Mouse (Mus musculus) midbrain, embryonic 11.5 days (tissue): Measurements from ENCODE around the gene Kremen1. TPM values are rescaled to one million over a fixed set of nuclear protein-coding genes. Genes with fewer than 3 reads are reported as not detected.

Experiments used
- ATAC-seq: fragments of 200-750 bp; cut with Nextera tagmentation; 2 replicates; pipeline ENCODE4 v1.8.0; 2017; ENCODE audit warnings: moderate TSS enrichment, moderate library complexity; ENCODE audit not compliant: low FRiP score
- DNase-seq: peaks from one replicate; pipeline ENCODE4 v3.0.0; 2015; ENCODE audit warnings: low spot score; ENCODE audit errors: missing footprints
- H3K27ac ChIP-seq: fragments of 300-500 bp; sonication (generic); 2 replicates; pipeline ENCODE4 v1.5.1; 2014; ENCODE audit warnings: low read depth, low read length
- H3K27me3 ChIP-seq: fragments of 300-500 bp; sonication (generic); 2 replicates; pipeline ENCODE4 v1.6.1; 2014; ENCODE audit warnings: mild to moderate bottlenecking, low read length, moderate library complexity, mixed read lengths; ENCODE audit not compliant: control insufficient read depth, insufficient read depth
- H3K36me3 ChIP-seq: fragments of 300-500 bp; sonication (generic); 2 replicates; pipeline ENCODE4 v1.6.1; 2014; ENCODE audit warnings: mild to moderate bottlenecking, low read length, moderate library complexity, mixed read lengths; ENCODE audit not compliant: control insufficient read depth, insufficient read depth
- H3K4me1 ChIP-seq: fragments of 300-500 bp; sonication (generic); 2 replicates; pipeline ENCODE4 v1.6.1; 2014; ENCODE audit warnings: low read length; ENCODE audit not compliant: control insufficient read depth, insufficient read depth
- H3K4me2 ChIP-seq: fragments of 300-500 bp; sonication (generic); 2 replicates; pipeline ENCODE4 v1.6.1; 2014; ENCODE audit warnings: mild to moderate bottlenecking, moderate library complexity
- H3K4me3 ChIP-seq: fragments of 300-500 bp; sonication (generic); 2 replicates; pipeline ENCODE4 v1.5.1; 2014; ENCODE audit warnings: low read depth, low read length
- H3K9ac ChIP-seq: fragments of 300-500 bp; sonication (generic); 2 replicates; pipeline ENCODE4 v1.6.1; 2014; ENCODE audit warnings: low read length
- H3K9me3 ChIP-seq: fragments of 300-500 bp; sonication (generic); 2 replicates; pipeline ENCODE4 v1.6.1; 2016; ENCODE audit warnings: low read length; ENCODE audit not compliant: control insufficient read depth
- WGBS: fragments of 180-500 bp; shearing (Covaris S2); extraction: QIAGEN DNeasy Blood & Tissue Kit; methylation state at CpG from one replicate; pipeline ENCODE4 v1.1.7; 2014; 5-methylcytosine and 5-hydroxymethylcytosine counted together
- polyA plus RNA-seq: library from polyadenylated mRNA; unstranded; fragments of >200 nt; fragmentation: Nextera tagmentation; extraction: Ambion mirVana; gene quantifications from 2 replicates; pipeline ENCODE4 v1.2.1, GENCODE M21; 2014

Gene Kremen1
- polyA plus RNA-seq, 1 experiment from 2014 or later = 6.9 TPM

DNA sequence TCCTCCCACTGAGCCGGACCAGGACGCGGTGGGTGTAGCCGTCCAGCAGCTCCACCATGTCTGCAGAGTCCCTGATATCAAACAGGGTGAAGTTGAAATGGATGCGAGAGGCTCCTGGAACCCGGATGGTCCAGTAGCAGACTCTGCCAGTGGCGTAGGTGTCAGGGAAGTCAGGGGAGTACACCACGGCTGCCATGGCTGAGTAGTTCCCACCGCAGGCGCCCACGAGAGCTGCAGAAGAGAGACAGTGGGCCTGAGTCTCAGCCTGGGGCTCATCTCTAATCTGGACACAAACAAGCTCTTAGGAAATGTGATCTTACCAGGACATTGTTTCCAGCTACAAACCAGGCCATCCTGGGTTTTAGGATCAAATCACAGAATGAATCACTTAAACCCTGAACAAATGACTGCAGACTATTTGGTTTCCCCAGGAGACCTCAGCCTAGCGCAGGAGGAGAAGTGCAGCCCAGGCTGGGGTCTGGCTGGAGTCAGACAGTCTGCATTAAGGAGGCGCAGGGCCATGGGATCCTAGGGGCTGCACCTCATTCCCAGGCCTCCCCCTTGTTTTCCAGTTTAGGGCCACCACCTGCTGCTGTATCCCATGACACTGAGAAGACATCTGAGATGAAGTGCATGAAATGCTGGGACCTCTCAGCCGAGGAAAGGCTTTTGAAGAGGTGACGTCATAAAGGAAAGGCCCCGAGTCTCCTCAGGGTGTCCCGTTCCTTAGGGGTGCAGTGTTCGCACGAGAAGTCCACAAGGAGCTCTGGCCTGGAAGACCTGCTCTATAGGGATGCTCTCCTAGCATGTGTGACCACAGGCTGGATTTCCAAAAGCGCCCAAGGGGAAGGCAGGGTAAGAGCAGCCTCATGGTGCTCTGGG lies 59.3 kb downstream of the Kremen1 start:
- Histone ChIP-seq H3K4me1 (no peaks in the 10 kb centered on the region), H3K27ac (no peak overlapping the region), H3K36me3 (no peaks in the 10 kb centered on the region), H3K4me2 (no peak overlapping the region), H3K27me3 (no peaks in the 10 kb centered on the region), H3K4me3 (no peak overlapping the region), H3K9me3 (no peaks in the 10 kb centered on the region), H3K9ac (no peak overlapping the region)
- no peak for ATAC-seq
- DNase-seq = no peak
- 71% methylated on average over 20 of the region's 20 CpGs for WGBS

DNA sequence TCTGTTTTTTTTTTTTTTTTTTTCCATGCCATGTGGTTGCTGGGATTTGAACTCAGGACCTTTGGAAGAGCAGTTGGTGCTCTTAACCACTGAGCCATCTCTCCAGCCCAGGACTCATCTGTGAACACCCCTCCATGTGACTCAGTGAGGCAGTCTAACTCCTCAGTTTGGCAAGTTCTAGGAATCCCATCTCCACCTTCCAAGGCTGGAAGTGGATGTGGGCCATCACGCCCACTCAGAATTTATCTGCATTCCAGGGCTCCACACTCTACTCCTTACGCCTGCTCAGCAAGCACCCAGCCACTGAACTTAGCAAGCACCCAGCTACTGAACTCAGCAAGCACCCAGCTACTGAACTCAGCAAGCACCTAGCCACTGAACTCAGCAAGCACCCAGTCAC lies 61.5 kb downstream of the Kremen1 start:
- H3K9ac ChIP-seq = no peak overlapping the region
- 93% methylated on average over 2 of the region's 2 CpGs for WGBS
- no peak overlapping the region for H3K4me3 ChIP-seq
- DNase-seq (no peak), ATAC-seq (no peak)
- H3K4me2 ChIP-seq = no peak overlapping the region
- H3K4me1 ChIP-seq = peaks cover 2% of the 10 kb centered on the region; the same call in 1 of the 2 replicates
- H3K36me3 ChIP-seq = no peaks in the 10 kb centered on the region
- H3K27me3 ChIP-seq = no peaks in the 10 kb centered on the region
- no peaks in the 10 kb centered on the region for H3K9me3 ChIP-seq
- no peak overlapping the region for H3K27ac ChIP-seq

GRCm38 (mm10) chr11:5197068-5197467 lies 64.3 kb downstream of the Kremen1 start:
- H3K4me2 ChIP-seq = no peak overlapping the region
- DNase-seq = no peak
- no peak overlapping the region for H3K9ac ChIP-seq
- H3K36me3 ChIP-seq = no peaks in the 10 kb centered on the region
- H3K27ac ChIP-seq = no peak overlapping the region
- peaks cover 2% of the 10 kb centered on the region; the same call in 1 of the 2 replicates for H3K4me1 ChIP-seq
- no peaks in the 10 kb centered on the region for H3K9me3 ChIP-seq
- ATAC-seq = no peak
- no peaks in the 10 kb centered on the region for H3K27me3 ChIP-seq
- no peak overlapping the region for H3K4me3 ChIP-seq
- WGBS = 87% methylated on average over 5 of the region's 5 CpGs

GRCm38 (mm10) chr11:5196583-5196982 lies 64.8 kb downstream of the Kremen1 start:
- Histone ChIP-seq H3K27ac (no peak overlapping the region), H3K36me3 (no peaks in the 10 kb centered on the region), H3K9ac (no peak overlapping the region), H3K9me3 (no peaks in the 10 kb centered on the region), H3K4me3 (no peak overlapping the region), H3K27me3 (no peaks in the 10 kb centered on the region), H3K4me2 (no peak overlapping the region), H3K4me1 (peaks cover 2% of the 10 kb centered on the region; the same call in 1 of the 2 replicates)
- DNase-seq (no peak), ATAC-seq (no peak)
- 63% methylated on average over 7 of the region's 7 CpGs for WGBS

DNA sequence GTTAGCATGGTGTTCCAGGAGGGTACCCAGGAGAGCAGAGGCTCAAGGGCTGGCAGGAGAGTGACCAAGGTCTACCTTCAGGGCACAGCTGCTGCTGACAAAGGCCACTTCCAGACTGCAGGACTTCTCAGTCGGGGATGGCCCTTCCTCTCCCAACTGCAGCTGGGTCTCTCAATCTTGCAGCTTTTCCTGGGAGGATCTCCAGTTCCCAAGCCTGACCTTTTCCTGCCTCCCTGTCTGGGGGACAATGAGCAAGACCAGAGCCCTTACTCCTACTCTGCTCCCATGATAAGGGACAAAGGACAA lies 67.8 kb downstream of the Kremen1 start:
- 58% methylated on average over 1 of the region's 1 CpGs for WGBS
- Histone ChIP-seq H3K4me2 (no peak overlapping the region), H3K9me3 (no peaks in the 10 kb centered on the region), H3K36me3 (no peaks in the 10 kb centered on the region), H3K4me3 (no peak overlapping the region), H3K9ac (no peak overlapping the region), H3K27ac (no peak overlapping the region), H3K4me1 (peaks cover 2% of the 10 kb centered on the region; the same call in 1 of the 2 replicates), H3K27me3 (no peaks in the 10 kb centered on the region)
- no peak for DNase-seq
- no peak for ATAC-seq

DNA sequence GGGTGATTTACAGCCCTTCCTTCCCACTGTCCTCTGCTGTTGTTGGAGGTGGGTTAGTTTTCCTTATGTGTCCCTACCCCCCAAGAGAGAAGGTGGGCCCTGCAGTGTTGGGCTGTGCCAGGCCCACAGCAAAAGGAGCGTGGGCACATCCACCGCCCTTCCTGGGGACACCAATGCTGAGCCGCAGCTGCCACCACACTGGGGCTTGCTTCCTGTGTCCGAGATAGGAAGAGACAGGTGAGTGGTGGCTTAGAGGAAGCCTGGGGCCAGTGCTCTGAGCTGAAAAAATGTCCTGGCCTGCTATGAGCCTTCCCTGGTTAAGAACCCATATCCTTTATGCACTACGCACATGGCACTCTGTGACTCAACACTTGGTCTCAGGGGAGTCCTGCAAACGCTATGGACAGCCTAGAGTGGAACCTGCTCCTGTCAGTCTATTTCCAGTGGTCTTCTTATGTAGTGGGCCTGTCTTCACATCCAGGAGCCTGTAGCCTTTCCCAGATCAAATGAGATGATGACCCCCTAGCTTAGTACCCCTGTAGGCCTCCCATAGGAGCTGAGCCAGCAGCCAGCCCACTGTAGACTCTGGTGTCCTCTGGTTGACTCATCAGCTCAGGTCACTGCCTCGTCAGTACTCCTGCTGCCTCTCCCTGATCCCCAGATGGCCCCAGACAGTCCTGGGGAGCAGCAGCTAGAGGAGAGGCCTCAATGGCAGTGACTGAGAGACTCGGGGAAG lies 68.3 kb downstream of the Kremen1 start:
- Histone ChIP-seq H3K27ac (no peak overlapping the region), H3K27me3 (no peaks in the 10 kb centered on the region), H3K4me1 (peaks cover 2% of the 10 kb centered on the region; the same call in 1 of the 2 replicates), H3K9me3 (no peaks in the 10 kb centered on the region), H3K36me3 (no peaks in the 10 kb centered on the region), H3K9ac (no peak overlapping the region), H3K4me2 (no peak overlapping the region), H3K4me3 (no peak overlapping the region)
- no peak for ATAC-seq
- DNase-seq = peak; percentile 72
- 79% methylated on average over 8 of the region's 8 CpGs for WGBS

- WGBS = 59% methylated on average over 9 of the region's 9 CpGs
- Histone ChIP-seq H3K4me3 (no peak overlapping the region), H3K27ac (no peak overlapping the region), H3K9ac (no peak overlapping the region), H3K36me3 (no peaks in the 10 kb centered on the region), H3K4me2 (no peak overlapping the region), H3K27me3 (no peaks in the 10 kb centered on the region), H3K9me3 (no peaks in the 10 kb centered on the region), H3K4me1 (peaks cover 2% of the 10 kb centered on the region; the same call in 1 of the 2 replicates)
- ATAC-seq (no peak), DNase-seq (peak; percentile 26)
These were observed 69.3 kb downstream of the Kremen1 start for GRCm38 (mm10) chr11:5192084-5192516.

- ATAC-seq (no peak), DNase-seq (peak; percentile 80)
- Histone ChIP-seq H3K4me2 (no peak overlapping the region), H3K27me3 (no peaks in the 10 kb centered on the region), H3K9me3 (no peaks in the 10 kb centered on the region), H3K4me3 (no peak overlapping the region), H3K27ac (no peak overlapping the region), H3K9ac (no peak overlapping the region), H3K4me1 (peaks cover 2% of the 10 kb centered on the region; the same call in 1 of the 2 replicates), H3K36me3 (no peaks in the 10 kb centered on the region)
- WGBS = 71% methylated on average over 9 of the region's 9 CpGs
These were observed 72.0 kb downstream of the Kremen1 start for GRCm38 (mm10) chr11:5189239-5189933.
